Mouse (Mus musculus): Measurements from ENCODE around the gene Fam168b.

The Fam168b gene

DNA sequence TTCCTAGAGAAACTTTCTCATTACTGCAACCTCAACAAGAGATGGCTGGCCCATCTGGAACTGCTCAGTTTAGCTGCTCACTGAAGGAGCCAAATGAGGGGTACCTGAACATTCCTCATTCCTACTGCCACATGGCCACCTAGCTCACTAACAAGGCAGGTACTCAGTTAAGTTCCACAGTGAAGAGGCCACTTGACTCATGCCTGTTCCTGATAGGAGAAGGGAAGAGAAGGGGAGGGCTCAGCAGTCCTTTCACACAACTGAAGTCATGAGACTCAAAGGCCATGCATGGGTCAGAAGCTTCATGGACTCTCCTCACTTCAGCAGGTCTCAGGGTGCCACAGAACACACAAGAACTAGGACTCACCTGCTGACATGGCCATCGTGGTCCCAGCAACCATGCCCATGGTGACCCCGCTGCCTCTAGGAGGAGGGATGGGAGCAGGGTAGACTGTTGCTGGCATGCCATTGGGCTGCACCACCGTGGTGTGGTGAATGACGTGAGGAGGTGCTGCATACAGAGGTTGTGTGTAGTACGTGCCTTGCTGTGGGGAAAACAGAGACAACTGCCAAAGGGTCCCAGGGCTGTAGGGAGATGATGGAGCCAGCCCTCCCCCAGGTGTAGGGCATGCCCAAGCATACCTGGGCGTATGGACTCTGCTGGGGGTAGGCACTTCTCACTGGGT lies 23.5 kb downstream of the Fam168b start:
- no peak for DNase-seq (ENCODE audit: extremely low spot score, low read depth, low spot score)

DNA sequence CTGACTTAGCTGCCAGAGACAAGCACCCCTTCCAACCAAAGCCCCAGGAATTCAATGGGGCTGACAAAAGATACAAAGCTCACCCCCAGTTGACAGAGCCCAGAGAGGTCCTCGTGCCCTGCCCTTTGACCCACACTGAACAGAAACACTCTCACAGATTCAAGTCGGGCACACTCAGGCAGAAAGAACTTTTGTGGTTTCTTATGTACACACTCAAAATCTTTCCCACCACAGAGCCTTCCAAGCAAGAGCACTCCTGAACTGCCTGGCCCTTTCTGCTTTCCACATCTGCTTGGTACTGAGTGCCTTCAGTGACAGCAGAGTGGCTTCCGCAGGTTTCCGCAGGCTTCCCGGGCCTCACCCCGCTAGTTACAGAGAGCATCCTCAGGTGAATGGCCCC lies 27.0 kb downstream of the Fam168b start:
- DNase-seq (ENCODE audit: extremely low spot score, low read depth, low spot score), result no peak

DNA sequence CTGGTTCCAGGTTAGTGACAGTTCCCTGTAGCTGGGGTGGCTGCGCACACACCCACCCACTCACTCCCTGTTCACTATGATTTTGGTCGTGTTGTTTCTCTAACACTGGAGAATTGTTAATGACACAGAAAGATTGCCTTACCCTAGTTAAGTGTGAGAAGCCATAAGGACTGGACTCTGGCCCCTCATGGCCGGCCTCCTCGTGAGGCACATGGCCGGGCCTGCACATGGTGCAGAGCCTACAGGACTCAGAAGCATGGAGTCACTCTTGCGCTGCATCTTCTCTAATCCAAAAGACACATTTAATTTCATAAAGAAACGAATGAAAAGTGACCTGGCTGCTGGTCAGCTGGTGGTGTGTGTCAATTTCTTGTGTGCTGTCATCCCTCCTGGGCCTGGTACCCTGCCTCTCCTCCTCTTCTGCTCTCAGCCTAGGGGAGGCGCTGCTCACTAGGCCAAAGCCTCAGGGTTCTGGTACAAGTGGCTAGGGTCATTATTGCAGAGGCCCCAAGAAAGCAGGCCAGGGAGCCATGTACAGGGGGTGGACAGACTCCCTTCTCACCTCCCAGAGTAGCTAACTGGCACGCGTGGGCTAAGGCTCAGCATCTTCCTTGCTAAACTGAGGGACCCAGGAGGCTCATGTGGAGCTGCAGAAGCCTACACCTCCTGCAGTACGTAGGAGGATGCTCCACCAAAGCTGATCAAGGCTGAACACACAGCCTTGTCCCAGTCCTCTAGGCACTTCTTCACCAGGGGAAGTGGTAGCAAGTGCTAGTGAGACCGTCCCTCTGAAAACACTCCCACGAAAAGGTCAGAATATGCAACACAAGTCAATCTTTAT lies 30.2 kb downstream of the Fam168b start:
- no peak for DNase-seq (ENCODE audit: extremely low spot score, low read depth, low spot score)

DNA sequence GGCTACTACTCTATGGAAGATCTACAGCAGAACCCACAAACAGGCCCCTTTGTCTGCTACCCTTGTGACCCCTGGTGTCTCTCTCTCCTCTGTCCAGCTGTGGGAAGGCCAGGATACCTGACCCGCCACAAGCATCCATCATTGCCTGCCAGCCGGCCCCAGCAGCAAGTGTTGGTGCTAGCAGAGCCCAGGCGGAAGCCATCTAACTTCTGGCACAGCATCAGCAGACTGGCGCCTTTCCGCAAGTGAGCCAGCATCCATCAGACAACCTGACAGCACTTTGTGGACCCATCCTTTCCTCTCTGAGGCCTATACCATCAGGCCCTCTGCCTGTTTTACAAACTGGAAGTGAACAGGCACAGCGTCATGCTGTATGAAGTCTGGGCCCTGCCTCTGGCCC lies 31.3 kb downstream of the Fam168b start:
- no peak for DNase-seq (ENCODE audit: extremely low spot score, low read depth, low spot score)

DNA sequence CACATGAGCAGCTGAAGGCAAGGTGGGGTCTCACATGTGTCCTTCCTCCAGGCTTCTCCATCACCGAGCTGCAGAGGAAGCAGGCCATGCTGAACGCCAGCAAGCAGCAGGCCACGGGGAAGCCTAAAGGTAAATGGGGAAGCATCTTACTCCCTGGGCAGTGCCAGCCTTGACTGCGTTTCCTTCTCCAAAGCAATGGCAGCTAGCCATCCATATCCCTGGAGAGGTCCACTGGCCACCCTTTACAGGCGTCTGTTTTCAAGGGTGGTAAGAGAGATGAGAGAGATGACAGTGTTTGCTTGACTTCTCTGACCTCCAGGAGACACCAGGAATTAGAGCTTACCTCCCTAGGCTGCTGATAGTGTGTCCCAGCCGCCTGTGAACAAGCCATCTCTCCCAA lies 31.8 kb downstream of the Fam168b start:
- no peak for DNase-seq (ENCODE audit: extremely low spot score, low read depth, low spot score)

DNA sequence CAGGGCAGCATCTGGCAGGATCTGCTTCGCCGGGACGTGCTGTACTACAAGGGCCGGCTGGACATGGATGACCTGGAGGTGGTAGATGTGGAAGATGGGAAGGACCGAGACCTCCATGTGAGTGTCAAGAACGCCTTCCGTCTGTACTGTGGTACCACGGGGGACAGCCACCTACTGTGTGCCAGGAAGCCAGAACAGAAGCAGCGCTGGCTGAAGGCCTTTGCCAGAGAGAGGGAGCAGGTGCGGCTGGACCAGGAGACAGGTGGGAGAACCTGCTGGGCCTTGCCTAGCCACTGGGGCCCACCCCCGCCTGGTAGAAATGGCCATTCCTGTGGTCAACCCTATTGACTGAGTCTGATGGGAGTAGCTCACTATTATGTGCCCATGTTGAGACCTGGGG lies 32.6 kb downstream of the Fam168b start:
- DNase-seq (ENCODE audit: extremely low spot score, low read depth, low spot score), result no peak

DNA sequence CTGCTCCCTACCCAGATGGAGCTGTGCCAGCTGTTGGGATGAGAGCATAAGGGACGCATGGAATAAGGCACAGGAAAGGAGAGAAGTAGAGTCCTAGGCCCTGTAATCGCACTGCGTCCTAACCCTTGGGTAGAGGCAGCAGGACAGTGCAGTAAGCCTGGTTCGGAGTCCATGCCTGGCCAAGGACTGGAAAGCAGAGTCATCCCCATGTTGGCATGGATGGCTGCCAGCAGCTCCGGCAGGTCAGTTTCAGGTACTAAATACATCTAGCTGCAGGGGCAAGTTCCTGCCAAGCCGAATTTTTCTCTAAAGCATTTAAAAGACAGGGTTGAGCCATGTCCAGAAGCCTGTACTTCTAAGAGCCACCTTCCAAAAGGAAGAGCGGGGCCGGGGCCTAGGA lies 34.4 kb downstream of the Fam168b start:
- no peak for DNase-seq (ENCODE audit: extremely low spot score, low read depth, low spot score)

DNA sequence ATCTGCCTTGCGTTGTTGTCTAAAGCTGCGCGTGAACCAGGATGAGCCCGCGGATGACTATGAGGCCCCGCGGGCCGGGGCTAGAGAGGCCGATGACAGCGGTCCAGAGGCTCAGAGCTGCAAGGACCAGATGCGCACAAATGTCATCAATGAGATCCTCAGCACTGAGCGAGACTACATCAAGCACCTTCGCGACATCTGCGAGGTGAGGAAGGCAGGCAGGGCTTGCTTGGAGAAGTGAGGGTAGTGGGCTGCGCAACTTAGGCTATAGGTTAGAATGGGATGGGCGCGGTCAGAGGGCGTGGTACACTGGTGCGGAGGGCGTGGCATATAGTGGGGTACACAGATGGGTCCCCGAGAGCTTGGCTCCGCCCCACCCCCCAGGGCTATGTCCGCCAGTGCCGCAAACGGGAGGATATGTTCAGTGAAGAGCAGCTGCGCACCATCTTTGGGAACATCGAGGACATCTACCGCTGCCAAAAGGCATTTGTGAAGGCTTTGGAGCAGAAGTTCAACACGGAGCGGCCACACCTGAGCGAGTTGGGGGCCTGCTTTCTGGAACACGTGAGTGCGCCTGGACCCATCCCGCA lies 36.8 kb downstream of the Fam168b start:
- DNase-seq (ENCODE audit: extremely low spot score, low read depth, low spot score), result no peak

DNA sequence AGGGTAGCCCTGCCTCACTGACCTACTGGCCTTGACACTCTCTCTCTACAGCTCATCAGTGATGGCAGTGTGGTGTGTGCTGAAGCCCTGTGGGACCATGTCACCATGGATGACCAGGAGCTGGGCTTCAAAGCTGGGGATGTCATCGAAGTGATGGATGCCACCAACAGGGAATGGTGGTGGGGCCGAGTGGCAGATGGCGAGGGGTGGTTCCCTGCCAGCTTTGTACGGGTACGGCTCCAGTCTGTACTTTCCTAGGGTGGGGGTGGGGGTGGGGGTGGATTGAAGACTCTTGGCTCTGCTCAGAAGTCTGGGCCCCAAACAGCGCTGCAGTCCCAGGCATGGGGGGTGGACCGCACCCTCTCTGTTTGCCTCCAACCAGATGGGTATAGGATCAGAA lies 38.0 kb downstream of the Fam168b start:
- DNase-seq (ENCODE audit: extremely low spot score, low read depth, low spot score), result no peak

DNA sequence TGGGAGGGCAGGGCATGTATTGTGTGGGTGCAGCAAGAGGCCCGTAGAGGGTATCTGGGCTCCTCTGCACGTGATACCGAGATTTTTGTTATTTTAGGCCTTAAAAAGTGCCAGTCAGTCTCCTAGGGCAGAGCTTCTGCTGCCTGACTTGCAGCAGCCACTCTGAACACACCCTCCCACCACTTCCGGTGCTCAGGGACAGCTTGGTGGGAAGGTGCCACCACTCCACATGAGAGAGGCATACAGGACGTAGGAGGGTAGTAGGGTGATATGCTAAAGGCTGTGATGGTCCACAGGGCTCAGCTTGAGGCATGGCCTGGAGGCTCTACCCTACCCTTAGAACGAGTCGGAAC lies 40.6 kb downstream of the Fam168b start:
- DNase-seq (ENCODE audit: extremely low spot score, low read depth, low spot score), result no peak

DNA sequence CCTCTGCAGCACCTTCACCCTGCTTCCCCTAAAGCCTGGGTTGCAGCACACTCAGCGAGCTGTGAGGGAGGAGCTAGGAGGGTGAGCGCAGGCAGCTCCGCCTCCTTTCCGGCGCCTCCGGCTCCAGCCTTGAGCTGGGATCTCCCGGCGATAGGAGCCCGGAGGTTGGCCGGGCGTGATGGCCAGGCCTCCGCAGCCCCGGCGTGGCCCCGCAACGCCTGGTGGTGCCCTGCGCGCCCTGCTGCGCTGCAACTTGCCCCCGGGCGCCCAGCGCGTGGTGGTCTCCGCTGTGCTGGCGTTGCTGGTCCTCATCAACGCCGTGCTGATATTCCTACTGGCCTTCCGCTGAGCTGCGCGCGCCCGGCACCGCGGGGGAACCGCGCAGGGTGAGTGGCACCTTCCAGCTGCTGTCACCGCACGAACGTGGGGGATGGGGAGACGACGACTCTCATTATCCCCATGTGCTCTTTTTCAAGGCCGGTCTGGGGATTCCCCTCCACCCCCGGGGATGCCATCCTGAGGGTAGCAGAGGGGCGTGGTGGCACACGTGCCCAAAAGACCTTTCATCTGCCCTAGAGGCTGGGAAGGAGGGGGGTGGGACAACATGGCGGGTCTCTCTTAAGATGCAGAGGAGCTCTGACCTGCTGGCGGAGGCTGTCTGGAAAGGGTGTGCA lies 41.1 kb downstream of the Fam168b start:
- DNase-seq (ENCODE audit: extremely low spot score, low read depth, low spot score), result no peak

DNA sequence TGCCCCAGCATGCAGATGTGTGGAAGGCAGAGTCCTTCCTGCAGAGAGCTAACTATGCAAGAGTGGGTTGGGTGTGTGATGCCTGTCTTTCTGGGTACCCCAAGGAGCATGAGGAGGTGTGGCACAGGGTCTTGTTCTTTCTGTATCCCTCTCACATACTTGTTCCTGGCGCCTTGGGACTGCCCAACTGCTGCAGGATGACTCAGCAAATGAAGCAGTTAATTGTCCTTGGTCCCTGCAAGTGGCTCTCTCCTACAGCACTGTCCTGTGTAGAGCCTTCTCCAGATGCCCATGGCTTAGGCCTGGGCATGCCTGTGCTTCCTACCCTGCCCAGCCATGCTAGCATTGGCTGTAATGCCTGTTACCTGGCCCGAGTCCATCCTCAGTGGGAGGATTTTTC lies 43.7 kb downstream of the Fam168b start:
- no peak for DNase-seq (ENCODE audit: extremely low spot score, low read depth, low spot score)

DNA sequence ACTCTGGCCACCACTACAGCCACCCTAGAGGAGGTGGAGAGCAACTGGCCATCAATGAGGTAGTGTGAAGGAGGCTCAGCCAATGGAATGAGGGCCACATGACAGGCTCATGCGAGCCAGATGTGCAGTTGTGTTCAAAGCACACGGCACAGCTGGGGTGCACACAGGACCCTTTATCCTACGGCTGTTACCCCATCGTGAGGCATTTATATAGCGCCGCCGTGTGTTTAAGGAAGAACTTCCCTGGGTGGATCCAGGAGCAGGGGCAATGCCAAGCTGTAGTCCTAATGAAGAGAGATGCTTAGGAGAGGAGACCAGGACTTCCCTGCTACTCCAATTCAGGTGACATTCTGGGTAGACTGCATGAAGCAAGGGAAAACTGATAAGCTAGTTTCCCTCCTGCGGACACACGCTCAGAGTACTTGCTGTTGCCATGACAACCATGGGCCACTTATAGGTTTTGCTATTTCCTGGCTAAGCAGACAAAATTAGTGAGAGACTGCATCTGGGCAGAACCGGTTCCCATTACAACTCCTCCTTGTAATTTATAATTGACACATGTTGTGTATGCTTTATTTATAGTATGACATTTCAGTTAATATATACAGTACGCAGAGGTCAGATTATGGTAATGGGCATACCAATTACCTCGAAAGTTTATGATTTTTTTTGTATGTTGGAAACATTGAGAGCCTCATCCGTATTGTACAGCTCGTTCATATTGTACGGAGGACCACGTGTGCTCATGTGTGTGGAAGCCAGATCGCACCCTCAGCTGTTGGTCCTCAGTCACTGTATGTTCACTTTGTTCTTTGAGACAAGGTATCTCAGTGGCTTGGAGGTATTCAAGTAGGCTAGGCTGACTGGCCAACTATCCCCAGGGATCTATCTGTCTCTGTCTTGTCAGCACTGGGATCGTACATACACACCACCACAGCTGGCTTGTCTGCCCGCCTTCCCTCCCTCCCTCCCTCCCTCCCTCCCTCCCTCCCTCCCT lies 49.3 kb downstream of the Fam168b start:
- DNase-seq (ENCODE audit: extremely low spot score, low read depth, low spot score), result no peak

DNA sequence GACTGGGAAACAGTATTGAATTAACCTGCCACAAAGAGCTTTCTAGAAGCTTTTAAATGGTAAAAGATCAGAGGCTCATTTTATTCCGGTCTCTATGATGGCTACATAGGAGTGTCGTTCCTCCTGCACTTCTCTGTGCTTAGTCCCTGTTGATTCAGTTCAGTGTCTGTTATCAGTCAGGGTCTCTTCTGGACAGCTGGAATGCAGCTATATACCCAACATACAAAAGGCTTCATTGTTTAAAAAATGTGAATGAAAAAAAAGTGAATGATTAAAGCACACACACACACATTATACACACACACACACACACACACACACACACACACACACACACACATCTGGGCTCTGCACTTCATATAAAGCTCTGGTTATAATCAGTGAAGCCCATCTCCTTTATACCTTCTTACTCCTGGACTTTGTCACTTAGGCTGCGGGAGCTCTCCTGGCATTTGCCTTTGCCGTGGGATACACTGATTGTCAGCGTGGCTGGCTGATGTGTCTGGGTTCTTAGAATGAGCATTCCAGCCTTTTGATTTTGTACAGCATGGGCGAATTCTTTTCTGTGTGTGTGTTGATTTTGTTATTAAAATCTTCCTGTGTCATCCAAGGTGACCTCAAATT lies 59.2 kb downstream of the Fam168b start:
- no peak for DNase-seq (ENCODE audit: extremely low spot score, low read depth, low spot score)

DNA sequence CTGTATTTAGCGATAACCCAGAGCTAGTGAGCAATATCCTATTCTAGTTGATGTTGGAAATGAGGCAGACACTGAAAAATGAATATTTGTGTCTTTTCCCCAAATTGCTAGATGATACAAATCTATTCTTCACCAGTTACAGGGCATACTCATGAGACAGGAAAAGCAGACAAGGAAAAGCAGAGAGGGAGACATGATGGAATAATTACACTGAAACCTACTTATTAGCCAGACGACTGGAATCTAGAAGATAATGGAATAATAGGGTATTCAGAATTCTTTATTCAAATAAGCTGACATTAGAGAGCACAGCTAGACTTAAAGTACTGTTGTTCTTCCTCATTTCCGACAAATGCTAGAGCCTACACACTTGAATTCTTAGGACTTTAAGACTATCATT lies 67.0 kb downstream of the Fam168b start:
- DNase-seq (ENCODE audit: extremely low spot score, low read depth, low spot score), result no peak

DNA sequence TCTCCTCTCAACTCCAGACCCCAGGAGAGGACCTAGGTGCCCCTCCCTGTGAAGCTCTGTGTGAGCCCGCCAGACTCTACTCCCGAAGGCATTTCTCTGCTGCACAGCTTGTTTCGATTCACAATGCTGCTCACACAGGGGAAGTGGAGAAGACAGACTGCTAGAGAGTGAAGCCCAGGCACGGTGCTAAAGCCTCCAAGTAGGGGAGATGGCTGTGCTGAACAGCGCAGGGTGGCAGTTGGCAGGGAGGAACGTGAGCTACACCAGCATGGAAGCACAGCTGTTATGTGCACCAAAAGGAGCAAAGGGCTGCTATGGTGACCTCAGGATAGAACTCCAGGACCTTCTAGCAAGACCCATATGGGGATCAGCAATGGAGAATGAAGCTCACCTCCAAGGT lies 74.0 kb downstream of the Fam168b start:
- no peak for DNase-seq (ENCODE audit: extremely low spot score, low read depth, low spot score)

DNA sequence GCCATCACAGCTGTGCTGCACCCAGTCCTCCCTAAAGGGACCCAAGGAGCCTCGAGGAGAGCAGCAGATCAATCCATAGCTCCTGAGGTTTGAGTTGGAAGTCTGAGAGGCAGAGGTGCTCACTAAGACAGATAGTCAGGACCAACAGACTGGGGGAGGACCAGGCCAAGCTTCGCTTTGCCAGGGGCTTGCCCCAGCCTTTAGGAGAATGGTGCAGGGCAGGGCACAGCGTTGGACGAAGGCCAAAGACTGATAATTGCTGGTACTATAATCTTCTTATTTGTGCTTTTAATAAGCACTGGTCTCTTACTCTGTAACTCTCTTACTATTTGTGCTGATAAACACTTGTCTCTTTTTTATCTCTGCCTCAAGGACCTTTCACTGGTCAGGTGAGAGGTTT lies 75.0 kb downstream of the Fam168b start:
- no peak for DNase-seq (ENCODE audit: extremely low spot score, low read depth, low spot score)

DNA sequence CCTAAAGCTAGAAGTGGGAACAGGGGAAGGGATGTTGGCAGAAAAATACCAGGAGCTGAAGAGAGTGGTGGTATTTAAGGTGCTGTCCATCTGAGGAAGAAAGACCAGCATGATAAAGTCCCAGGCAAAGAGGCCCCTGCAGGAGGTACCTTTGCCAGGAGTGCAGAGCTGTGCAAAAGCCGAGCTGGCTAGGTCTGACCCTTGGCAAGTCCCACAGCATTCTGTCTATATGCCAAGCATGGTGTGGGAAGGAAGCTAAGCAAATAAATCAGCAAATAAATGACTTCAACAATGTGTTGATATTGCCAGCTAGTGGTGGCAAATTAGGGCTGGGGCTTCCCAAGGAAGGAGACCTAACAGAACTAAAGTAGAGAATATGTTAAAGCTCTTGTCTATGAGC lies 76.0 kb downstream of the Fam168b start:
- DNase-seq (ENCODE audit: extremely low spot score, low read depth, low spot score), result no peak
